Mouse (Mus musculus): Measurements from ENCODE around the gene Gramd1a.

Gene Gramd1a

GRCm38 (mm10) chr7:31150566-31151300 lies 5.0 kb downstream of the Gramd1a start:
- peak; percentile 90 for DNase-seq

DNA sequence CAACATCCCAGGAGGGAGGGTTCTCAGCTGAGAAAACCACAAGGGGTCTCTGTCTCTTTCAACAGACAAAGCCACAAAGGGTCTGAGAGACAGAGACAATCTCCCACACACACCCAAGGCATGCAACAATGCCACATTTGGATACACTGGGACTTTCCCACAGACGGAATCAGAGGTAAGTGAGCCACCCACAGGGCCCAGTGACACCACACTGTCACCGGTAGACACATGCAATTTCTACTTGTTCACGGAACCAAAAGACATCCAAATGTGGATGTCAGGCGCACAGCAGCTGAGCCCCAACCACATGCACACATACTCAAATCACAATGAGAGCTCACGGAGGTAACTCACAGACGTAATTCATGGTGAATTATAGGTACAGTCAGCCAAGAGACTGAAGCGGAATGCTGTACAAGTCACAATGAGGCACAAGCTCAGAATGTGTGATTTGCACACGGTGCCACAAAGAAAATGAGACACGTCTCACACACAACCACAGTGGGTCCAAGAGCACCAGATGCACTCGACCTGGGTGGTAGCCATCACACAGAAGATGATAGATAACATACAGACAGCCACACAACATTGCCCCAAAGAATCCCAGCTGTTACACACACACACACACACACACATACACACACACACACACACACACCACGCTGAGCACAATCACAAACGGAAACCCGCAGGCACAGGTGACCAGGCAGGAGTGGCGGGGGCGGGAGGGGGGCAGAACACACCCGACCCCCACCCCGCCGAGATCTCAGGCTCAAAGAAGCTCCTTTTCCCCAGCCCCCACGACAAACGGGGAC lies 5.7 kb downstream of the Gramd1a start:
- DNase-seq: no peak

DNA sequence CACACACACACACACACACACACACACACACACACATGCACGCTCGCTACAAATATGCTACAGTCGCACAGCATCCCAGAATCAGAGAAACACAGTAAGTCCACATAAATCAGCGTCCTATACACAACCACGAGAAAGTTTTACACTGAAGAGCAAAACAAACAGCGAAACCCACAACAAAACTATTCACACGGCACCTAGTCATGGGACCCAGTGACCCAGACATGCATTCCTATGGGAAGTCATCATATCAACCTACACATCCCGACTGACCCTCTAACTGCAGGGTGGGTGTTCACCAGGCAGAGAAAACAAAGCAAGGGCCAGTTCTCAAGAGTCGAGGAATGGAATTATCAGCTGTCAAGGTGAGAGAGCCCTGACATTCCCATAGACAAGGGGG lies 6.4 kb downstream of the Gramd1a start:
- DNase-seq: no peak

- DNase-seq: peak; percentile 61
Measured at GRCm38 (mm10) chr7:31148756-31149155, 6.9 kb downstream of the Gramd1a start.

- DNase-seq: no peak
Measured at GRCm38 (mm10) chr7:31148086-31148485, 7.6 kb downstream of the Gramd1a start.

DNA sequence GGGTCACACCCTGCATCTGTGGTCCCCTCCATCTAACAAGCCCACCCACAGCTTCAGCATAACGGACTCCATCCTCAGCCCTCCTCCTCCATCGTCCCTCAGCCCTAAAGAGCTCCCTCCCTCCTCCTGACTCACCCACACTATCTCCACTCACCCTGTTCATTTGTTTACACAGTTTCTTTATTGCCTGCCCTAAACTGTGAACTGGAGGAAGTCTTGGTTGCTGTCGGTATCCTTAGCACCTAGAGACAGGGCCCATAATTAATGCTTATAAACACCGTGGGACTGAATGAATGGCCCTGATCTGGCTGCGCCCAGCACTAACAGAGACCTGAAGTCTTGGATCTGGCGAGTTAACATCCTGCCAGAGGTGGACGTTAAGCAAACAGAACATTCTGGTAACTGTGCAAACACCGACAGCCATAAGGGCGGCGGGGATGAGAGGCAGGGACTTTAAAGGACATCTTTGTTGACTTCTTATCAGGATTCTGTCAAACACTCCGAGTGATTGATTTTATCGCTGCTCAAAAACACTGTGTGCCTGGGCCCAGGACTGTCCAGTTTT lies 10.0 kb downstream of the Gramd1a start:
- no peak for DNase-seq

DNA sequence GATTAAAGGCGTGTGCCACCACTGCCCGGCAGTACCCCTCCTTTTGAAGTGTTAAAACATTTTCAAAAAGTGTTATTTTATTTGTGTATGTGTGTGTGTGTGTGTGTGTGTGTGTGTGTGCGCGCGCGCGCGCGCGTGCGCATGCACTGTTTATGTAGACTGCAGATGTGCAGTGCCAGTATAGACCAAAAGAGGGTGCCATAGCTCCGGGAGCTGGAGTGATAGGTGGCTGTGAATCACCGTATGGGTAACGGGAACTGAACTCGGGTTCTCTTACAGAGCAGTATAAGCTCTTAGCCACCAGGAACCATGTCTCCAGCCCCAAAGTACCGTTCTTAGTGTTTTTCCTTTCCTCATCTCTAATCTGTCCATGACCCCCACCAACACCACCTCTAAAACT lies 10.8 kb downstream of the Gramd1a start:
- DNase-seq: no peak

DNA sequence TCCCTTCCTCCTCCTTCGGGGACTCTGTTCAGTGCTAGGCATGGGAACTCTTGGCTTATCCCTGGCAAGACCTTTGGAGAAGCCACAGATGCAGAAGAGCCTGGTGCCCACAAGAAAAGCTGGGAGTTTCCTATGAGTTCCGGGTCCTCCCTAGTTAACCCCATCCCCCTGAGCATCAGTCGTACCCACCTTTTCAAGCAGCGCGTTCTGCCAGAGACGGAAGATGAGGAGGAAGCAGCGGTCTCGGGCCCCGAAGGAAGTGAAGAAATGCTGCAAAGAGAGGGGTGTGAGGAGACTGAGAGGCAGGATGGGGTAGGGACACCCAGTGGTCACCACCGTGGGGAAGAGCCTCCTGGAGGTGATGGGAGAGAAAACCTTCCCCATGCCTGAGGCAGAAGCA lies 14.8 kb downstream of the Gramd1a start:
- DNase-seq: no peak

- DNase-seq: no peak
Measured at GRCm38 (mm10) chr7:31140302-31140701, 15.4 kb downstream of the Gramd1a start.

DNA sequence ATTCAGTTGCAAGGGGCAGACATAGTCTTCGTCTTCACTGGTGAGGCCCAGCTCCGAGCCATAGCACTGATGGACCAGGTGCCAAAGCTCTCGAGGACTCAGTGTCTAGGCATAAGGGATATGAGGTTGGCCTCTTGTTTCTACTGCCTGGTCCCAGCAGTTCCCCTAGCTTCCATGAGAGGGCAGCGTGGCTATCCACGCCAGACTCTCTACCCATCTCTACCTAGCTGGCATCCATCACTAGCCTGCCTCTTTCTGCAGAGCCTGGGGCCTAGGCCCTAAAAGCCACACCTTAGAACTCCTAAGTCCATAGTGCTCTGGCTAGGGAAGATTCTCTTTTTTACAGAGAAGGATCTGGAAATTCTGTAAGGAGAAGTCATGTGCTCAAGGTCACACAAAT lies 15.9 kb downstream of the Gramd1a start:
- DNase-seq: peak; percentile 74

- no peak for DNase-seq
Measured at GRCm38 (mm10) chr7:31135717-31136116, 20.0 kb downstream of the Gramd1a start.

- no peak for DNase-seq
Measured at GRCm38 (mm10) chr7:31131866-31132265, 23.8 kb downstream of the Gramd1a start.

GRCm38 (mm10) chr7:31130841-31131240 lies 24.9 kb downstream of the Gramd1a start:
- peak; percentile 66 for DNase-seq

GRCm38 (mm10) chr7:31130197-31130596 lies 25.5 kb downstream of the Gramd1a start:
- no peak for DNase-seq

DNA sequence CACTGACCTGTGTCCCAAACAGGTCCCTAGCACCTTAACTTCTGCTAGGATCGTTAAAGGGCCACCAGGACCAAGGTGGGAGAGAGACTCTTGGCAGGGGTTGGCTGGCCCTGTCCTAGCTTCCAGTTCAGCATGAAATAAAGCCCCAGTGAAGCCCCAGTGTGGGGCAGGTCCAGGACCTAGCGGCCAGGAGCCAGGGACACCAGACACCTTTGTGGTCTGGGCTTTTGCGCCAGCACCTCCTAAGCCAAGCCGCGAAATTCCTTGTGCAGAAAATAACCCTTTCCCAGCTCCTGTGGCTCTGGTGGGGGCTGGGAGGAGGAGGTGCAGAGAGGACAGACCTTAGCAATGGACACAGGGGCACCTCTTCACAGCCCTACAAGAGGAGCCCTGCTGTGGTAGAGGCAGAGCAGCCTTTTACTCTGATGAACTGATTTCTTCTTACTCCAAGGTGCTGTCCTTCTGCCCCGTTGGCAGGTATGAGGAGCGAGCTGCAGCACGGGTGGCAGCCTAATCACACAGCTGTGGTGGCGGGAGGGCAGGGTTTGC lies 27.5 kb downstream of the Gramd1a start:
- DNase-seq: no peak

DNA sequence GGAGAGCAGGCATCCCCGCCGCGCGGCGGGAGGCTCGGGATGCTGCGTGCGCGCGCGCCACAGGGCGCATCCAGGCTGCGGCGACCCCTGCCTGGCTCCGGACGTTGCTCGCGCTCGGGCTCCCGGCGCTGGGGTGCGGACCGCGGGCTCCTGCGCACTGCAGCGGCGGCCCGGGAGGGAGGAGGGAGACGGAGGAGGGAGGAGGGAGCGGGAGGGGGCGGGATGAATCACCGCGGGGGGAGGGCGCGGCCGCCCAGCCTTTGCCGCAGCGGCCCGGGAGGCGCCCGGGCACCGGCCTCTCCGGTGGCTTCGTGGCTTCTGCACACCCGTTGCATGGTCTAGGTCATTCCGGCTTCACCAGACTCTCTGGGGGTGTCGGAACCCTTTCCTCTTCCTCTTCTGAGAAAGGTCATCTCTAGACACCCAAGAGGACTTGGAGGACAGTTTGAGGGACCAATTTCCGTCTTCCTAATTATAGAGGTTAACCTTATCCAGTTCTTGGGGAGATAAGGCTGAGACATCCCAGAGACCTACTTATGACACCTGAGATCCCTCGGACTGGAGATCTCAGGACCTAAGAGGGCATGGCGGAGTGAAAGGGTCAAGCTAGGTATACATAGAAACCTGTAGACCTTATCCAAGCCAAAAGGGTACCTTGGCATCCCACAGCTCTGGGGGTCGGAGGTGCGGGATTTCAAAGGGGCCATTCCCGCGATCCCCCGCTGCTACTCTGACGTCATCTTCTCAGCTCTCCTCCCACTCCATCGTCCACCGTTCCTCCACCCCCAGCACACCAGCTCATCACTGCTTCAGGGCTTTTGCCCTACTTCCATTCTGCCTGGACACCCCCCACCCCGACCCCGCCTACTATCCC lies 28.6 kb downstream of the Gramd1a start, which contains the start of gene Scn1b:
Gene Scn1b, minus strand, starts transcription at position 153 of the 874 bp plus-strand sequence.
- DNase-seq: no peak

DNA sequence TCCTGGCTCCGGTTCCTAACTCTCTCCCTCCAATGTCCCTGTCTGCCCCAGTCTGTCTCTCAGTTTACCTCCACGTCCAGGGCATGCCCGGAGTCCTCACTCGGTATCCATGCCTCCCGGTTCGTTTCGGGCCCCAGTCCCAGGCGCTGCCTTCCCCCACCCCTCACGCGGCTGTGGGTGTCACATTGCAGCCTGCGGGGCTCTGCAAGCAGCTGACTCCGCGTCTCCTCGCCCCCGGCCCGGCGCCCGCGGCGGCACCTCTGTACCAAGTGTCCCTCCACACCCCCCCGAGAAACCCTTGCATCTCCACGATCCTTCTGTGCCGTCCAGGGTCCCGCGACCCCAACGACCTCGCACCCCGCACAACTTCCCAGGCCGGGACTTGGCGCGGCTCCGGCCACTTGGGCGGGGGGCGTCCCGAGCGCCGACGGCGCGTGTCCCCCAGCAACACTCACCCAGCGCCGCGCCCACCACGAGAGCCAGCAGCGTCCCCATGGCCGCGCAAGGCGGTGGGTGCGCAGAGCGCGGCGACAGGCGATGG lies 29.4 kb downstream of the Gramd1a start:
- no peak for DNase-seq

DNA sequence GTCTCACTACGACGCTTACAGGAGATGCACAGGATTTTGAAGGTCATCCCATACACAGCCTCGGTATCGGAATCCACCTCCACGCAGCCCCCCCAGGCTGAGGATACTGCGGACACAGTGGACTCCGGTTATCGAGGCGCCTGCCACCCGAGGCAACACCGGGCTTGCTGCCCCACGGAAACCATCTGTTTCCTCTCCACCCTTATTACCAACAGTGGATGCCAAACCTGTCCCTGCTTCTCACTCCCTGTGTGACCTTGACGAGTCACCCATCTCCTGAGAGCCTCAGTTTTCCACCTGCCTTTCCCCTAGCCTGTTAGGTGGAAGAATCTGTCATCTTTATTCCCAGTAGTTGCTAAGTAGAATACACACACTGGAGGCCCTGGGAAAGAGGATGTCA lies 30.6 kb downstream of the Gramd1a start:
- no peak for DNase-seq

GRCm38 (mm10) chr7:31124381-31124780 lies 31.3 kb downstream of the Gramd1a start:
- no peak for DNase-seq

DNA sequence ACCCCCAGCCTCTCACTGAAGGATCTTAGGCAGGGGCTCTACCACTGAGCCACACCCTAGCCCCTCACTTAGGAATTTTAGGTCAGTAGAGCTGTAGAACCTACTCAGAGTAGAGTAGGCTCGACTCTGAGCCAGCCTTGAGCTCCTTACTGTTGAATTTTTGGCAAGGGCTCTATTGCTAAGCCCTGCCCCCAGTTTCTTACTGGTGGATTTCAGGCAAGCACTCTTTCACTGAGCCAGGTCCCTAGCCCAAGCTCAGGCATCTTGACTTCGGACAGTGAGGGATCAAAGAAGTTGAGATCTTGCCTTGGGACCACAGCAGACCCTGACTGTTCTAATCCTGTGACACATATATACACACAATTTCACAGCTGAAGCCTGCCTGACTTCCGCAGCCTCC lies 32.0 kb downstream of the Gramd1a start:
- no peak for DNase-seq

GRCm38 (mm10) chr7:31122641-31123631 lies 32.8 kb downstream of the Gramd1a start:
- no peak for DNase-seq

Data from kidney, adult 9 months (tissue).